18 mouse cellular contexts compared by ENCODE assay signal in genomic region chr16:17848431-17848830, GRCm38 (mm10). TPM values are rescaled to one million over a fixed set of nuclear protein-coding genes. Genes with fewer than 3 reads are reported as not detected.
DNase-seq lines count a peak whose midpoint lies in the region; ATAC-seq and TF ChIP-seq lines count a peak whose summit lies in the region.
"Had no signal": no experiment of that assay in that cellular context is flagged by ENCODE, and none has a peak within 500 bp of the region (broad histone marks: within the 10 kb centered on the region; RNA-seq: fewer than 3 reads in every experiment).

No protein-coding gene starts in this region.

- H3K9ac ChIP-seq in midbrain, embryonic 12.5 days (replicated peaks) = no peak overlapping the region
- no peak overlapping the region for H3K9ac ChIP-seq in midbrain, embryonic 11.5 days (ENCODE audit: low read length)
- H3K9ac ChIP-seq in hindbrain, embryonic 15.5 days = no peak overlapping the region
- 0 out of 2 replicates have a peak overlapping the region, but pooled peaks have one; percentile 18 for H3K9ac ChIP-seq in midbrain, embryonic 16.5 days (ENCODE audit: low read depth, low read length)
- H3K9ac ChIP-seq: embryonic facial prominence, embryonic 12.5 days; heart, embryonic 15.5 days; limb, embryonic 15.5 days; liver, postnatal 0 days; neural tube, embryonic 12.5 days had no signal

- no peaks in the 10 kb centered on the region for H3K27me3 ChIP-seq in cerebellum, adult 2 months (ENCODE audit: control insufficient read depth, insufficient read depth, low read length)
- H3K27me3 ChIP-seq in midbrain, embryonic 12.5 days = no peaks in the 10 kb centered on the region
- no peaks in the 10 kb centered on the region for H3K27me3 ChIP-seq in midbrain, embryonic 11.5 days (ENCODE audit: control insufficient read depth, insufficient read depth, low read length)
- H3K27me3 ChIP-seq in hindbrain, embryonic 15.5 days = no peaks in the 10 kb centered on the region
- no peaks in the 10 kb centered on the region for H3K27me3 ChIP-seq in midbrain, embryonic 16.5 days (ENCODE audit: control insufficient read depth, insufficient read depth, low read depth, low read length)
- H3K27me3 ChIP-seq: embryonic facial prominence, embryonic 12.5 days; heart, embryonic 15.5 days; limb, embryonic 15.5 days; neural tube, embryonic 12.5 days had no signal

- H3K4me3 ChIP-seq in cerebellum, adult 2 months (replicated peaks; ENCODE audit: insufficient read depth, low read depth, low read length) = no peak overlapping the region
- H3K4me3 ChIP-seq in midbrain, embryonic 12.5 days = no peak overlapping the region
- no peak overlapping the region for H3K4me3 ChIP-seq in midbrain, embryonic 11.5 days (ENCODE audit: low read depth, low read length)
- H3K4me3 ChIP-seq in hindbrain, embryonic 15.5 days = no peak overlapping the region
- H3K4me3 ChIP-seq in midbrain, embryonic 16.5 days (ENCODE audit: low read depth, low read length) = no peak overlapping the region
- H3K4me3 ChIP-seq: embryonic facial prominence, embryonic 12.5 days; gastrocnemius, adult 2 months; heart, embryonic 15.5 days; limb, embryonic 15.5 days; neural tube, embryonic 12.5 days had no signal

- peaks cover 55% of the 10 kb centered on the region for H3K4me1 ChIP-seq in cerebellum, adult 2 months (ENCODE audit: control insufficient read depth, insufficient read depth, low read length)
- H3K4me1 ChIP-seq in midbrain, embryonic 12.5 days = no peaks in the 10 kb centered on the region
- H3K4me1 ChIP-seq in midbrain, embryonic 11.5 days (ENCODE audit: control insufficient read depth, insufficient read depth, low read length) = no peaks in the 10 kb centered on the region
- H3K4me1 ChIP-seq in hindbrain, embryonic 15.5 days (replicated peaks) = no peaks in the 10 kb centered on the region
- H3K4me1 ChIP-seq in midbrain, embryonic 16.5 days (ENCODE audit: control insufficient read depth, insufficient read depth, low read length) = no peaks in the 10 kb centered on the region
- H3K4me1 ChIP-seq: embryonic facial prominence, embryonic 12.5 days; heart, embryonic 15.5 days; limb, embryonic 15.5 days; neural tube, embryonic 12.5 days had no signal

- peak overlapping the region; percentile 63; the same call in 1 of the 2 replicates for H3K27ac ChIP-seq in cerebellum, adult 2 months (ENCODE audit: insufficient read depth, low read length)
- H3K27ac ChIP-seq in midbrain, embryonic 12.5 days (replicated peaks) = 0 out of 2 replicates have a peak overlapping the region, but pooled peaks have one; percentile 40
- no peak overlapping the region for H3K27ac ChIP-seq in midbrain, embryonic 11.5 days (ENCODE audit: low read depth, low read length)
- H3K27ac ChIP-seq in hindbrain, embryonic 15.5 days (replicated peaks) = peak overlapping the region; percentile 45; the same call in 1 of the 2 replicates
- peak overlapping the region; percentile 59 for H3K27ac ChIP-seq in midbrain, embryonic 16.5 days (ENCODE audit: low read length)
- H3K27ac ChIP-seq: embryonic facial prominence, embryonic 12.5 days; gastrocnemius, adult 2 months; heart, embryonic 15.5 days; limb, embryonic 15.5 days; neural tube, embryonic 12.5 days had no signal

- WGBS in cerebellum, adult 2 months = 82% methylated on average over 6 of the region's 6 CpGs
- WGBS in midbrain, embryonic 12.5 days = 96% methylated on average over 6 of the region's 6 CpGs
- 95% methylated on average over 6 of the region's 6 CpGs for WGBS in midbrain, embryonic 11.5 days
- WGBS in hindbrain, embryonic 15.5 days = 96% methylated on average over 6 of the region's 6 CpGs
- WGBS in midbrain, embryonic 16.5 days = 91% methylated on average over 6 of the region's 6 CpGs

- no peaks in the 10 kb centered on the region for H3K9me3 ChIP-seq in midbrain, embryonic 12.5 days
- no peaks in the 10 kb centered on the region for H3K9me3 ChIP-seq in midbrain, embryonic 11.5 days (ENCODE audit: control insufficient read depth, low read length)
- H3K9me3 ChIP-seq in hindbrain, embryonic 15.5 days = no peaks in the 10 kb centered on the region
- no peaks in the 10 kb centered on the region for H3K9me3 ChIP-seq in midbrain, embryonic 16.5 days (replicated peaks; ENCODE audit: control insufficient read depth, low read length, poor library complexity, severe bottlenecking)
- H3K9me3 ChIP-seq: embryonic facial prominence, embryonic 12.5 days; heart, embryonic 15.5 days; limb, embryonic 15.5 days; neural tube, embryonic 12.5 days had no signal

- TF ChIP-seq CTCF in cerebellum, adult 2 months (IDR thresholded peaks at IDR 0.05; ENCODE audit: borderline replicate concordance, insufficient read depth, low read depth, low read length) = no peak

- DNase-seq in cerebellum, adult 2 months = no peak
- no peak for DNase-seq in cerebellum, adult 9-11 months
- no peak for DNase-seq in midbrain, embryonic 11.5 days (ENCODE audit: low spot score, missing footprints)
- no peak for DNase-seq in layer of hippocampus, postnatal 14 days (ENCODE audit: low spot score in 2 of 2)
- no peak for DNase-seq in spleen, adult 18-20 months
- DNase-seq: heart, adult 11 months; layer of hippocampus, adult 9-11 months; liver, postnatal 0 days had no signal

- ATAC-seq in midbrain, embryonic 12.5 days (ENCODE audit: low FRiP score, low read depth) = no peak
- ATAC-seq in midbrain, embryonic 11.5 days (ENCODE audit: low FRiP score) = no peak
- no peak for ATAC-seq in hindbrain, embryonic 15.5 days (ENCODE audit: low FRiP score, low read depth)
- peak; percentile 22; the same call in 1 of the 2 replicates for ATAC-seq in midbrain, embryonic 16.5 days
- ATAC-seq: liver, postnatal 0 days had no signal

- no peak for TF ChIP-seq POLR2A in cerebellum, adult 2 months (IDR thresholded peaks at IDR 0.05; ENCODE audit: borderline replicate concordance, insufficient read depth, low read length)

- peaks cover 91% of the 10 kb centered on the region for H3K36me3 ChIP-seq in midbrain, embryonic 12.5 days
- H3K36me3 ChIP-seq in midbrain, embryonic 11.5 days (ENCODE audit: control insufficient read depth, insufficient read depth, low read length) = peaks cover 28% of the 10 kb centered on the region
- peaks cover 80% of the 10 kb centered on the region for H3K36me3 ChIP-seq in hindbrain, embryonic 15.5 days
- H3K36me3 ChIP-seq in midbrain, embryonic 16.5 days (ENCODE audit: control insufficient read depth, insufficient read depth, low read length) = peaks cover 33% of the 10 kb centered on the region

- no peak overlapping the region for H3K4me2 ChIP-seq in midbrain, embryonic 12.5 days (replicated peaks)
- no peak overlapping the region for H3K4me2 ChIP-seq in midbrain, embryonic 11.5 days
- H3K4me2 ChIP-seq in hindbrain, embryonic 15.5 days = no peak overlapping the region
- no peak overlapping the region for H3K4me2 ChIP-seq in midbrain, embryonic 16.5 days (ENCODE audit: low read length)
- H3K4me2 ChIP-seq: embryonic facial prominence, embryonic 12.5 days; heart, embryonic 15.5 days; limb, embryonic 15.5 days; neural tube, embryonic 12.5 days had no signal

RNA-seq across cellular contexts. Expression of gene Car15, which starts 10.3 kb away (rescaled TPM):
- polyA plus RNA-seq in cerebellum, adult 2 months (2012; rRNA removed) = 48.4 and 58.9 TPM in 2 replicates
- polyA plus RNA-seq in midbrain, embryonic 12.5 days (2016; fragmentation: Nextera tagmentation; extraction: Ambion mirVana) = 4.4 and 5.8 TPM in 2 replicates
- polyA plus RNA-seq in midbrain, embryonic 11.5 days (2014; fragmentation: Nextera tagmentation; extraction: Ambion mirVana) = 2.2 and 2.3 TPM in 2 replicates
- 3.1 and 5.4 TPM in 2 replicates for polyA plus RNA-seq in hindbrain, embryonic 15.5 days (2015; fragmentation: Nextera tagmentation; extraction: Ambion mirVana)
- 3.3 and 4.4 TPM in 2 replicates for polyA plus RNA-seq in midbrain, embryonic 16.5 days (2015; fragmentation: Nextera tagmentation; extraction: Ambion mirVana)
- total RNA-seq in layer of hippocampus, postnatal 14 days (2021) = 10 to 100 TPM; 12.9 to 13.8 TPM
- total RNA-seq: hematopoietic stem cell, adult 5-6 weeks had no signal

RNA-seq across cellular contexts. Expression of gene B830017H08Rik, which starts 15.5 kb away (rescaled TPM):
- polyA plus RNA-seq in cerebellum, adult 2 months (2012; rRNA removed) = 4.3 and 4.7 TPM in 2 replicates
- 0.45 and 0.55 TPM in 2 replicates for polyA plus RNA-seq in midbrain, embryonic 12.5 days (2016; fragmentation: Nextera tagmentation; extraction: Ambion mirVana)
- 0.21 and 0.37 TPM in 2 replicates for polyA plus RNA-seq in midbrain, embryonic 11.5 days (2014; fragmentation: Nextera tagmentation; extraction: Ambion mirVana)
- 4.4 and 4.5 TPM in 2 replicates for polyA plus RNA-seq in hindbrain, embryonic 15.5 days (2015; fragmentation: Nextera tagmentation; extraction: Ambion mirVana)
- 3.8 and 4.2 TPM in 2 replicates for polyA plus RNA-seq in midbrain, embryonic 16.5 days (2015; fragmentation: Nextera tagmentation; extraction: Ambion mirVana)
- total RNA-seq in layer of hippocampus, postnatal 14 days (2021) = 1 to 10 TPM; 5.8 to 6.3 TPM
- total RNA-seq: adrenal gland, postnatal 10 days; gastrocnemius, adult 2 months; hematopoietic stem cell, adult 5-6 weeks had no signal
- polyA plus RNA-seq: heart, embryonic 15.5 days; liver, postnatal 0 days had no signal

RNA-seq across cellular contexts. Expression of gene Gm20518, which starts 43.0 kb away (rescaled TPM):
- polyA plus RNA-seq in cerebellum, adult 2 months (2012; rRNA removed) = 9.1 and 9.2 TPM in 2 replicates
- polyA plus RNA-seq in midbrain, embryonic 12.5 days (2016; fragmentation: Nextera tagmentation; extraction: Ambion mirVana) = 0.55 and 0.67 TPM in 2 replicates
- polyA plus RNA-seq in midbrain, embryonic 11.5 days (2014; fragmentation: Nextera tagmentation; extraction: Ambion mirVana) = 0.16 and 0.25 TPM in 2 replicates
- polyA plus RNA-seq in hindbrain, embryonic 15.5 days (2015; fragmentation: Nextera tagmentation; extraction: Ambion mirVana) = 0.31 and 0.33 TPM in 2 replicates
- 0.48 and 0.49 TPM in 2 replicates for polyA plus RNA-seq in midbrain, embryonic 16.5 days (2015; fragmentation: Nextera tagmentation; extraction: Ambion mirVana)
- 1 to 10 TPM; 1.9 to 2.4 TPM for total RNA-seq in layer of hippocampus, postnatal 14 days (2021)
- total RNA-seq: hematopoietic stem cell, adult 5-6 weeks had no signal
- polyA plus RNA-seq: liver, postnatal 0 days had no signal

RNA-seq across cellular contexts. Expression of gene Tssk1, which starts 45.6 kb away (rescaled TPM):
- 0.08 and 0.11 TPM in 2 replicates for polyA plus RNA-seq in cerebellum, adult 2 months (2012; rRNA removed)
- 0.05 and 0.09 TPM in 2 replicates for polyA plus RNA-seq in midbrain, embryonic 12.5 days (2016; fragmentation: Nextera tagmentation; extraction: Ambion mirVana)
- polyA plus RNA-seq in midbrain, embryonic 11.5 days (2014; fragmentation: Nextera tagmentation; extraction: Ambion mirVana) = not detected in 2 replicates
- polyA plus RNA-seq in hindbrain, embryonic 15.5 days (2015; fragmentation: Nextera tagmentation; extraction: Ambion mirVana) = 0.04 TPM in 2 replicates
- 0.09 TPM in 1 of 2 replicates, not detected in the other for polyA plus RNA-seq in midbrain, embryonic 16.5 days (2015; fragmentation: Nextera tagmentation; extraction: Ambion mirVana)
- not detected for total RNA-seq in layer of hippocampus, postnatal 14 days (2021)
- polyA plus RNA-seq: limb, embryonic 15.5 days had no signal

RNA-seq across cellular contexts. Expression of gene Dgcr2, which starts 49.9 kb away (rescaled TPM):
- polyA plus RNA-seq in cerebellum, adult 2 months (2012; rRNA removed) = 145 and 162 TPM in 2 replicates
- 105 and 108 TPM in 2 replicates for polyA plus RNA-seq in midbrain, embryonic 12.5 days (2016; fragmentation: Nextera tagmentation; extraction: Ambion mirVana)
- polyA plus RNA-seq in midbrain, embryonic 11.5 days (2014; fragmentation: Nextera tagmentation; extraction: Ambion mirVana) = 74.2 and 83.3 TPM in 2 replicates
- polyA plus RNA-seq in hindbrain, embryonic 15.5 days (2015; fragmentation: Nextera tagmentation; extraction: Ambion mirVana) = 106 and 111 TPM in 2 replicates
- 108 and 113 TPM in 2 replicates for polyA plus RNA-seq in midbrain, embryonic 16.5 days (2015; fragmentation: Nextera tagmentation; extraction: Ambion mirVana)
- total RNA-seq in layer of hippocampus, postnatal 14 days (2021) = 100 to 1,000 TPM; 105 to 111 TPM
